Mouse (Mus musculus): ENCODE data around the gene Ppfia4.
A peak's percentile ranks its signal among the peaks of the same experiment; 100 is the strongest.

Gene Ppfia4

DNA sequence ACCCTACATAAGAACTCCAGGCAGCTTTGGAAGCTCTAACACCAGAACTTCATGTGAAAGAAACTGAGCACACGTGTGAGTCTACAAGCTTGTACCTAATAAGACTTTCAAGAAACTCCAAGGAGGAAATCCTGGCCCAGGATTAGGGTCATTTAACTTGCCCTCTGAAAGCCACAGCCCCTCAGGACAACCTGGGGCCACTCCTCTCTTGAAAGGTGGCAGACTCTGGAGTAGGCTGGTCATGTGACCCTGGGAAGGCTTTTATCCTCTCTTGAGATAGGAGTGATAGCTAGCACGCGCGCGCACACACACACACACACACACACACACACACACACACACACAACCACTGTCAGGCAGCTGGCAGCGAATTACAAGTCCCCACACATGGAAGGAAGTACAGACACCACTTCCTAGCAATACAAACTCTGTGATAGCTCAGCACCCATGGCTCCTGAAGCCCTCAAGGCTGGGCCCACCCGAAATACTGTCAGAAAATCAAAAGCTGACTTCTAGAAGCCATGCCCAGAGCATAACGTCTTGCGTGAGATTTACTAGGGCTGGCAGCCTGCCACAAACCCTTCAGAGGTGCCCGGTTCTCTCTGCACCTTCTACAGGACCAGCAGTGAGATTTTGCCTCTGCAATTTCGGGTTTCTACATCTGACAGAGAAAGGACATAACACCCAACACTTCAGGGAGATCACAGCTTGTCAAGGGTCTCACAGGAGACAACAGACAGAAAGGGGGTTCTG, 4.4 kb upstream of the Ppfia4 start:
- DNase-seq = no peak

- DNase-seq = no peak
Observed at GRCm38 (mm10) chr1:134335924-134336810, 3.4 kb upstream of the Ppfia4 start.

GRCm38 (mm10) chr1:134335211-134335923, 2.6 kb upstream of the Ppfia4 start:
- no peak for DNase-seq

DNA sequence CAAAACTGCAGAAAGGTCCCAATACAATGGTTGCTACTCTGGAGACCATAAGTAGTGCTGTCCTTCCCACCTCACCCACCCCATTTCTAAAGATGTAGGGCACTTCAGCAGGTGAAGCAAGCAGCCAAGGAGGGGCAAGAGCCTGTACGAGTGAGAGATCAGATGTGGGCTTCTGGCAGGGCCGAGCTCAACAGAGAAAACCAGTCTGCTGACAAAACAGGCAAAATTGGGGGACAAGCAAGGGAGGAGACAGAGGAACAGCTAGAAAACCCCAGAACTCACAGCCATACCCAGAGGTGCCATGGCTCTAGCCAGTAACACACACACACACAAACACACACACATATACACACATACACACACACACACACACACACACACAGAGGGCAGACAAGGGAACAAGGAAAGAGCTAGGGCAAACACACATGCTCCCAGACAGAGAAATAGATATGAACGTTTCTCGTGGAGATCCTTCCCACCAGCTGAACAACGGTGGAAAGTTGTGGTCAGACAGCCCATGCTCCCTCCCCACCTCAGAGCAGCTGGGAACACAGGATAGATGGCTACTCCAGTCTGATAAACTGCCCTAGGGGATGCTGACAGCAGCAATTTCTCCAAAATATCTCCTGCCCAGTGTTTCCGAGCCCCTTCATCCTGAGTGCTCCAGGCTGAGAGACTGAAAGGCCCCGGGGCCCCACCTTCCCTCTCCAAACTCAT, 1.5 kb upstream of the Ppfia4 start:
- no peak for DNase-seq

DNA sequence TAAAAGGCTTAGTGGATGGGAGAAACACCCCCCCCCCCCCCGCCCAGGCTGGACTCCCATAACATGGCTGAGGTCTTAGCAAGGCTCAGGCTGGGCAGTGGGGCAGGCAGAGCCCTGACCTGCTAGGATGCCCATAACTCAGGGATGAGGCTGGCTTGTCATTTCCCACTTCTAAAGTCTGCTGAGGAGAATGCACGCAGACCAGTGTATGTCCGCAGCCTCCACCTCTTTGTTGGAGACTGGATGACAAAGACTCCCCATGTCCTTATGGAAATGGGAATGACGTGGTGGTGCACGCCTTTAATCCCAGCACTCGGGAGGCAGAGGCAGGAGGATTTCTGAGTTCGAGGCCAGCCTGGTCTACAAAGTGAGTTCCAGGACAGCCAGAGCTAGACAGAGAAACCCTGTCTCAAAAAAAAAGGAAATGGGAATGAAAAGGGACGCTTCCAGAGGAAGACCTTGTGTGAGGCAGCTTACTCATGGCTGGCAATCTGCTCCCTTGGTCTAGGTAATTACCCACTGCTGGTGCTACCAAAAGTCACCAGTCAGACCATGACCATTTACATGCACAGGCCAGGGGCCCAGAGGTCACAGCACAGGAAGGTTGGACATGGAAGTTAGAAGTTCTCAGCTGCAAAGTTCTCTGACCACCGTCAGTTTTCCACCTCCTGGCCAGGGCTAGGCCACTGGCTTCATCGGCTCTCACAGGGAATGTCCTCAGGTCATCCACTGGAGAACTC, 813 bp upstream of the Ppfia4 start:
- DNase-seq = no peak

GRCm38 (mm10) chr1:134331879-134332635, 671 bp downstream of the Ppfia4 start:
- peak; percentile 90 for DNase-seq

GRCm38 (mm10) chr1:134326841-134327346, 5.8 kb downstream of the Ppfia4 start:
- DNase-seq = no peak

GRCm38 (mm10) chr1:134322591-134322990, 10.1 kb downstream of the Ppfia4 start:
- DNase-seq = peak; percentile 64

DNA sequence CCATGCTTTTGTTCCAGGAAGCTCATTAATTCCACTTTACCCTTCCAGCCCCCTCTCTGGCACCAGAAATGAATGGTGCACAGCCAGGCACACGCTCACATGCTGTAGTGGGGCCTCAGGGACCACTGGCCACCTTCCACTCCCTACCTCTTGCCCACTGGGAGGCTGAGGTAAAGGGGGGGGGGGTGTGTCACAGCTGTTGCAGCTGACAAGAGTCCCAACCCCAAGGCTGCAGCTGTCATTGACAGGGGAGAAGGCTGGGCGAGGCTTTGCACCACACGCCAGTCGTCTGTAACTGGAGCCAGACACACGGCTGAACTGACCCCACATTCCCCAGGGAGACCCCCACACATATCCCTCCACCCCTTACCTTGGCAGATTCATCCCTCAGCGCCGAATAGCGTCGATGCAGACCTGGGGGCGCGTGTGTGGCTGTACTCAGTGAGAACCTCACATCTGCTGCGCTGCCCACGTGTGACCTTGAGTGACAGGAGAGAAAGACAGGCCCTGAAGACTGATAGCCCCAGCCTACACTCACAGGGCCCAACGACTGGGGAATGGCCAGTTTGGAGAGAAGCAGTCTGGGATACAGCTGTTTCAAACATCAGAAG, 11.9 kb downstream of the Ppfia4 start:
- no peak for DNase-seq

DNA sequence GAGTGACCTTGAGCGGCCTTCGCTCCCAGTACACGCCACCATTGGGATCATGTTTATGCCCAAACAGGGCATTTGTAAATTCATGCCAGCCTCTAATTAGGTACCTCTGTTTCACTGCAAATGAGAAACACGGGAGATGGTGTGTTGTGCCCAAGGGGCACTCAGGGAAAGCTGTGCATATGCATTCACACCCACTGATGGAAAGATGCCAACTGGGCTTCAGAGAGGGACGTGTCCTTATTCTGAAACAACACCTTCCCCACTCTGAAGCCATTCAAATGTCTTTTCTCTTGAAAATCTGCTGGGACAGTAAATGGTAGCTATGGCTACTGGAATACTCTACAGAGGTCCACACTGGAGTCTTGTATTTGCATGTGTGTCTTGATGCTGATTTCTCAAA, 14.5 kb downstream of the Ppfia4 start:
- no peak for DNase-seq

- no peak for DNase-seq
Observed at GRCm38 (mm10) chr1:134316361-134316760, 16.4 kb downstream of the Ppfia4 start.

- DNase-seq = no peak
Observed at GRCm38 (mm10) chr1:134315181-134315580, 17.5 kb downstream of the Ppfia4 start.

- DNase-seq = no peak
Observed at GRCm38 (mm10) chr1:134311760-134312159, 21.0 kb downstream of the Ppfia4 start.

GRCm38 (mm10) chr1:134310729-134311128, 22.0 kb downstream of the Ppfia4 start:
- DNase-seq = no peak

DNA sequence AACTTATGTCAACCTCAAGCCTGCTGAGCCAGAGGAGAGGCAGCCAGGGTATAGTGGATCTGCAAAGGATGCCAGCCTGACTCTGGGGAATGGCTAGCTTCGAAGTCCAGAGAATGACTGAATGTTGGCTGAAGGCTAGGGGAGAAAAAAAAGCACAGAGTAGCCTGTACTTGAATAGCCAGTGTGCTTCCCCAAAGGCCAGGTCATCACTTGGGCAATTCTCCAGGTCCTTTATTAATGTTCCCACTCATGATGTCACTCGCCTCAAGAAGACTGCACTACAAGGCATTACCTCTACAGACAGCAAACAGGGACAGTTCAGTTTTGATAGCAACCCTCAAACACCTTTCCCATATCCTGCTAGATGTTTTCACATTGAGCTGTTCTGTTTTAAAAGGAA, 22.4 kb downstream of the Ppfia4 start:
- no peak for DNase-seq

DNA sequence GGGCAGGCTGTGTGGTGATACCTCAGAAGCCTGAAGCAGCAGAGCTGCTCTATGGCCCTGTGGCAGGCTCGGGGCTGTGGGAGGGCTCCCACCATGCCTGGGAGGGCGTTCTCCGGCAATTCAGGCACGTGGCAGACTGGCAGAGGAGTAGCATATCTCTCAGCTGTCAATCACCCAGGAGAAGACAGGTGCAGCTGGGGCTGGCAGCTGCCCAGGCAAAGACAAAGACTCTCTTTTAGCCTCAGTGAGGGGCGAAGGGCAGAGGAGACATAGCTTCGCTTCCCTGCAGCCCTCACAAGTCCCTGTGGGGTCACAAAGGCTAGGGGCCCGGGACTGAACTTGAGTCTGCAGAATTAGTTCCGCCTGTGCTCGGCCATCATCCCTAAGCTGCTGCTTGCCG, 25.3 kb downstream of the Ppfia4 start:
- DNase-seq = no peak

DNA sequence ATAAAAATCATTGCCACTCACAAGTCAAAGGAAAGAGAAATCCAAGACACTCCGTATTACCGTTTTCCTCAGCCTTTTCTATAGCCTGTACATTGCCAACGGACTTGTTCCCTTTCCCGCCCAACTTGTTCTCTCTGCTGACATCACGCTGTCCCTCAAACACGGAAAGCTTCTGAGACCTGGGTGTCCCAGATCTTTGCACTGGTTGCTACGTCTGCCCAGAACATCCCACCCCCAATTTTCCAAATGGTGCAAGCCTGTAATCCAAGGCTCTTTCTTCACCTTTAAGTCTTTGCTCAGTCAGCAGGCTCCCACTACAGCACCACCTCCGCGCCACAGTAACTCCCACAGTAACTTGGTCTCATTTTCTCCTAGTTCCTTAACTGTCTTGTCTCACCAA, 27.8 kb downstream of the Ppfia4 start:
- DNase-seq = no peak

GRCm38 (mm10) chr1:134302568-134303238, 30.0 kb downstream of the Ppfia4 start:
- DNase-seq = peak; percentile 63

DNA sequence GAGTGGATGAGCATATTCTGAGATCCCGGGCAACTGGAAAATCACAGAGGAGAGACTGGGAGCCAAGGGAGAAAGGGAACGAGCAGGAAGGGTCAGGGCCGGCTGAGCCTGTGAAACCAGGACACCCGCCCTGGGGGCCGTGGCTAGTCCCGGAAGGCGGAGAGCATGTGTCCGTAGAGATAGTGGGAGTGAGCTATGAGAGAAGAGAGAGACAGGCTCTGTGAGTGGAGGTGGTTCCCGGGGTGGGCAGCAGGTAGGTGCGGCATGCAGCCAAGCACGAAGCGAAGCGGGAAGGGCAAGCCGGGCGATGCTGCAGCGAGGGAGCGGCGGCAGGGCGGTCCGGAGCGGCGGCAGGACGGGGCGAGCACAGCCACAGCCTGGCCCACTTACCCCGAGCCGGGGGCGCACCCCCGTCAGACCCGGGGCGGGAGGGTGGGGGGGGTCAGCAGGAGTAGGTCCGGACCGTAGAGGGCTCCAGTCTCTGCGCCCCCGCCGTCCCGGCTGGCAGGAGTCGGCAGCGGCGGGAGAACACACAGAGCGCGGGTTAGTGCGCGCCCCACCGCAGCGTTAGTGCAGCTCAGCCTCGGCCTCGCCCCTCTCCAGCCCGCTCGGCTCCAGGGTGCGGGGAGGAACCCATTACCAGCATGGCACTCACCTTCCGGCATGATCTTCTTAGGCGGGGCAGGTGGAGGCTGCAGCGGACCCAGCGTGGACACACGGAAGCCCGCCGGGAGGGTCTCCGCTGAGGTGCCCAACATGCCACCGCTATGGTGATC, 33.9 kb downstream of the Ppfia4 start:
- peak; percentile 55 for DNase-seq
